Mouse (Mus musculus) lung, embryonic 15.5 days (tissue): Measurements from ENCODE around the gene Chchd6. TPM values are rescaled to one million over a fixed set of nuclear protein-coding genes. Genes with fewer than 3 reads are reported as not detected.

Source experiments
- ATAC-seq: fragments of 200-750 bp; cut with Nextera tagmentation; 2 replicates; pipeline ENCODE4 v1.8.0; 2017; ENCODE audit warnings: moderate number of reproducible peaks, borderline replicate concordance; ENCODE audit not compliant: low FRiP score, low TSS enrichment; ENCODE audit errors: extremely low read depth
- H3K27ac ChIP-seq: fragments of 300-500 bp; sonication (generic); 2 replicates; pipeline ENCODE4 v1.5.1; 2015; ENCODE audit warnings: moderate library complexity, mild to moderate bottlenecking, inconsistent platforms
- H3K27me3 ChIP-seq: fragments of 300-500 bp; sonication (generic); 2 replicates; pipeline ENCODE4 v1.6.1; 2015; ENCODE audit warnings: inconsistent platforms
- H3K36me3 ChIP-seq: fragments of 300-500 bp; sonication (generic); 2 replicates; pipeline ENCODE4 v1.6.1; 2015; ENCODE audit warnings: inconsistent platforms
- H3K4me1 ChIP-seq: fragments of 300-500 bp; sonication (generic); 2 replicates; pipeline ENCODE4 v1.6.1; 2015; ENCODE audit warnings: inconsistent platforms
- H3K4me2 ChIP-seq: fragments of 300-500 bp; sonication (generic); 2 replicates; pipeline ENCODE4 v1.6.1; 2015; ENCODE audit warnings: inconsistent platforms, mild to moderate bottlenecking, moderate library complexity
- H3K4me3 ChIP-seq: fragments of 300-500 bp; sonication (generic); 2 replicates; pipeline ENCODE4 v1.5.1; 2015; ENCODE audit warnings: mild to moderate bottlenecking, inconsistent platforms
- H3K9ac ChIP-seq: fragments of 300-500 bp; sonication (generic); 2 replicates; pipeline ENCODE4 v1.6.1; 2015; ENCODE audit warnings: inconsistent platforms
- H3K9me3 ChIP-seq: fragments of 300-500 bp; sonication (generic); 2 replicates; pipeline ENCODE4 v1.6.1; 2016; ENCODE audit warnings: inconsistent platforms
- WGBS: fragments of 180-500 bp; shearing (Covaris S2); methylation state at CpG from one replicate; pipeline ENCODE4 v1.1.7; 2015; 5-methylcytosine and 5-hydroxymethylcytosine counted together
- polyA plus RNA-seq: library from polyadenylated mRNA; unstranded; fragments of >200 nt; fragmentation: Nextera tagmentation; extraction: Ambion mirVana; gene quantifications from 2 replicates; pipeline ENCODE4 v1.2.1, GENCODE M21; 2015

The Chchd6 gene
- polyA plus RNA-seq, 1 experiment from 2014 or later: 60.8 TPM

GRCm38 (mm10) chr6:89614596-89615372 lies 19.3 kb upstream of the Chchd6 start:
- H3K4me2 ChIP-seq: no peak overlapping the region
- no peak for ATAC-seq
- no peaks in the 10 kb centered on the region for H3K9me3 ChIP-seq
- WGBS: 65% methylated on average over 7 of the region's 7 CpGs
- no peaks in the 10 kb centered on the region for H3K27me3 ChIP-seq
- no peaks in the 10 kb centered on the region for H3K36me3 ChIP-seq
- no peak overlapping the region for H3K4me3 ChIP-seq
- no peak overlapping the region for H3K27ac ChIP-seq
- 0 out of 2 replicates have a peak, but pooled peaks cover 4% of the 10 kb centered on the region for H3K4me1 ChIP-seq
- H3K9ac ChIP-seq: no peak overlapping the region

DNA sequence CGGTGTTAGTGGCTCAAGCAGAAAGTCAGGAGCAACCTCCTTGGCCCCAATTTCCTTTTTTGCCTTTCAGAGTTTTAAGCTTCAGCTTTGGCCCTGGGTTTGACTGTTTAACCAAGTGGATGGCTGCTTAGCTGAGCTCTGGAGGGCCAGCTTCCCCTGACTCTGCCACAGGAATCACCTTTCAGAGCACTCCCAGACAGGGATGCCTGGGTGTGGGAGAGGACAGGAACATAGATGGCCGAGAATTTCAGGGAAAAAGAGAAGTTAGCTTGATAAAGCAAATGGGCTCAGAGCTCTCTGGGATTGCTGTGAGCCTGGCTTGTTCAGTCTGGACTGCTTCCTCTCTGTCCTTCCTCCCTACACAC lies 18.6 kb upstream of the Chchd6 start:
- H3K27ac ChIP-seq: no peak overlapping the region
- H3K36me3 ChIP-seq: no peaks in the 10 kb centered on the region
- no peak overlapping the region for H3K9ac ChIP-seq
- no peaks in the 10 kb centered on the region for H3K9me3 ChIP-seq
- H3K4me3 ChIP-seq: no peak overlapping the region
- 10% methylated on average over 2 of the region's 2 CpGs for WGBS
- 0 out of 2 replicates have a peak, but pooled peaks cover 4% of the 10 kb centered on the region for H3K4me1 ChIP-seq
- no peak for ATAC-seq
- no peak overlapping the region for H3K4me2 ChIP-seq
- H3K27me3 ChIP-seq: no peaks in the 10 kb centered on the region

GRCm38 (mm10) chr6:89613336-89614106 lies 18.1 kb upstream of the Chchd6 start:
- no peak overlapping the region for H3K9ac ChIP-seq
- WGBS: 30% methylated on average over 15 of the region's 15 CpGs
- no peaks in the 10 kb centered on the region for H3K9me3 ChIP-seq
- 0 out of 2 replicates have a peak, but pooled peaks cover 4% of the 10 kb centered on the region for H3K4me1 ChIP-seq
- H3K27ac ChIP-seq: no peak overlapping the region
- H3K36me3 ChIP-seq: no peaks in the 10 kb centered on the region
- ATAC-seq: no peak
- no peaks in the 10 kb centered on the region for H3K27me3 ChIP-seq
- H3K4me3 ChIP-seq: no peak overlapping the region
- H3K4me2 ChIP-seq: no peak overlapping the region

- 50% methylated on average over 4 of the region's 4 CpGs for WGBS
- Histone ChIP-seq H3K4me2 (no peak overlapping the region), H3K27ac (no peak overlapping the region), H3K27me3 (no peaks in the 10 kb centered on the region), H3K9me3 (no peaks in the 10 kb centered on the region), H3K36me3 (no peaks in the 10 kb centered on the region), H3K4me1 (no peaks in the 10 kb centered on the region), H3K4me3 (no peak overlapping the region), H3K9ac (no peak overlapping the region)
- ATAC-seq: no peak
Observed at GRCm38 (mm10) chr6:89607999-89608398, 12.5 kb upstream of the Chchd6 start.

DNA sequence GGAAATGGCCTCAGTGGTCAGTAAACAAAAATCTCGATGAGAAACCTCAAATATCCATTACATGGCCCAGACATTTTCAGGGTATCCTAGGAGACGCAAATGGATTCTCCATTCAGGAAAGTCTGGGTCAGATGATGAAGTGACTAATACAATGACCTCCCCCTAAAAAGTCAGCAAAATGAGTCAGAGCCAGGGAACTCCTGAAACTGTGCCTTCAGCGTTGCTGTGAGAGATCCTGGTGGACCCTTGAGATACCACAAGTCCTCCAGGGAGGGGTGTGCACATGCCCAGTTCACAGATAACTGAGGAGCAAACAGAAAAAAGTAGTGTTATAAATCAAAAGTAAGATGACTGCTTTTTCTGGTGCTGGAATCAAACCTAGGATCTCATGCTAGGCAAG lies 10.6 kb upstream of the Chchd6 start:
- no peak overlapping the region for H3K4me3 ChIP-seq
- H3K4me1 ChIP-seq: no peaks in the 10 kb centered on the region
- H3K4me2 ChIP-seq: no peak overlapping the region
- no peaks in the 10 kb centered on the region for H3K9me3 ChIP-seq
- no peaks in the 10 kb centered on the region for H3K36me3 ChIP-seq
- H3K27me3 ChIP-seq: no peaks in the 10 kb centered on the region
- H3K27ac ChIP-seq: no peak overlapping the region
- no peak overlapping the region for H3K9ac ChIP-seq
- 53% methylated on average over 3 of the region's 3 CpGs for WGBS
- ATAC-seq: no peak

- H3K9me3 ChIP-seq: no peaks in the 10 kb centered on the region
- H3K27me3 ChIP-seq: no peaks in the 10 kb centered on the region
- no peak overlapping the region for H3K9ac ChIP-seq
- no peak overlapping the region for H3K4me2 ChIP-seq
- H3K27ac ChIP-seq: no peak overlapping the region
- WGBS: 97% methylated on average over 1 of the region's 1 CpGs
- ATAC-seq: no peak
- H3K4me1 ChIP-seq: 0 out of 2 replicates have a peak, but pooled peaks cover 4% of the 10 kb centered on the region
- H3K36me3 ChIP-seq: no peaks in the 10 kb centered on the region
- H3K4me3 ChIP-seq: no peak overlapping the region
Observed at GRCm38 (mm10) chr6:89596510-89596909, 1.1 kb upstream of the Chchd6 start.

DNA sequence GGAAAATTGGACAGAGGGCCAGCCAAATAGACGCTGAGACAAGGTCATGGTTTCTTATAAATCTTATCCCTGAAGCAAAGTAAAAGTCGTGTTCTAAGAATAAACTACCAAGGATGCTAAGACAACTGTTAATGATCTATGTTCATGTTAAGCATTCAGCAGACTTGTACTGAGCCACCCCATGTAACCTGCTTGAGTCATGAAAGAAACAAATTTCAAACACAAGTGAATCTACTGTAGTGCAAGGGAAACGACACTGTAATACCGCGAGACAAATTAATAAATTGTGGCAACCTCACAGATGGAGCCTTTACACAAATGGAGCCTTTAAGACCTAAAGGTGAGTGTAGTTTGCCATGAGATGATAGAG lies 310 bp upstream of the Chchd6 start:
- H3K4me1 ChIP-seq: 0 out of 2 replicates have a peak, but pooled peaks cover 4% of the 10 kb centered on the region
- peak overlapping the region; percentile 59 for H3K4me3 ChIP-seq
- no peaks in the 10 kb centered on the region for H3K9me3 ChIP-seq
- H3K9ac ChIP-seq: no peak overlapping the region
- ATAC-seq: peak; percentile 13; the same call in 1 of the 2 replicates
- 30% methylated on average over 5 of the region's 5 CpGs for WGBS
- no peaks in the 10 kb centered on the region for H3K27me3 ChIP-seq
- no peaks in the 10 kb centered on the region for H3K36me3 ChIP-seq
- peak overlapping the region; percentile 82 for H3K4me2 ChIP-seq
- H3K27ac ChIP-seq: no peak overlapping the region

DNA sequence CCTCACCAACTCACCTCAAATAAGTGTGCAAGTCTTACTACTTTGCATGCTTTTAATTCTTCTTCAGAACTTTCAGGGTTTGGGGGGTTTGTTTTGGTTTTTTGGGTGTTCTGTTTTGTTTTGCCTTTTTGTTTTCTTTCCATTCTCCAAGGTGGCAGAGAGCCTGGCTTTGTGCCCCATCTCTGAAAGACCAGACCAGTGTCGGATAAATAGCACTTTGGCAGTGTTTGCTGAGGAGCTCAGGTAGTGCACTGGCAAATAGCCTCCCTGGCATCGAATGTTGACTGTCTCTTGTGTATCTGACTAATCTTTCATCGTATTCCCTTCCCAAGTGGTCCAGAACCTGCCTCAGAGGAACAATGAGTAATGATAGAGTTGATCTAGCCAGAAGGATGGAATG lies 3.4 kb downstream of the Chchd6 start:
- Histone ChIP-seq H3K4me1 (0 out of 2 replicates have a peak, but pooled peaks cover 4% of the 10 kb centered on the region), H3K4me2 (no peak overlapping the region), H3K9ac (no peak overlapping the region), H3K27me3 (no peaks in the 10 kb centered on the region), H3K9me3 (no peaks in the 10 kb centered on the region), H3K4me3 (no peak overlapping the region), H3K36me3 (no peaks in the 10 kb centered on the region), H3K27ac (no peak overlapping the region)
- WGBS: 64% methylated on average over 3 of the region's 3 CpGs
- ATAC-seq: no peak

DNA sequence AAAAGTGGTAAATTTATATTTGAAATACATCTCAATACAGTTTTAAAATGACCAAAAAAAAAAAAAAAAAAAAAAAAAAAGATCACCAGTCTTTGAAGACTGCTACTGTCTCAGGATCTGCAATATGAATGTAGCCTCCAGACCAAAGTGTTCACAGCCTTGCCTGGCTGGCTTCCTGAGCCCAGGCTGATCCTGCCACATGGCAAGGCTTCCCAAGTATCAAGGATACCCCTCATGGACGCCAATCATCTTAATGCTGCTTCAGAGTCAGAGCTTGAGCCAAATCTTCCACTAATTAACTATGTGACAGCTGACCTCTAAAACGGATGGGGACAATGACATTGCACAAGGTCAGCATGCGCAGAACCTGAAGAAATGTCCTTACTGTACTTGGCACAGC lies 3.9 kb downstream of the Chchd6 start:
- no peak for ATAC-seq
- Histone ChIP-seq H3K27ac (no peak overlapping the region), H3K27me3 (no peaks in the 10 kb centered on the region), H3K4me2 (no peak overlapping the region), H3K4me3 (no peak overlapping the region), H3K4me1 (0 out of 2 replicates have a peak, but pooled peaks cover 4% of the 10 kb centered on the region), H3K9ac (no peak overlapping the region), H3K9me3 (no peaks in the 10 kb centered on the region), H3K36me3 (no peaks in the 10 kb centered on the region)
- 66% methylated on average over 3 of the region's 3 CpGs for WGBS

DNA sequence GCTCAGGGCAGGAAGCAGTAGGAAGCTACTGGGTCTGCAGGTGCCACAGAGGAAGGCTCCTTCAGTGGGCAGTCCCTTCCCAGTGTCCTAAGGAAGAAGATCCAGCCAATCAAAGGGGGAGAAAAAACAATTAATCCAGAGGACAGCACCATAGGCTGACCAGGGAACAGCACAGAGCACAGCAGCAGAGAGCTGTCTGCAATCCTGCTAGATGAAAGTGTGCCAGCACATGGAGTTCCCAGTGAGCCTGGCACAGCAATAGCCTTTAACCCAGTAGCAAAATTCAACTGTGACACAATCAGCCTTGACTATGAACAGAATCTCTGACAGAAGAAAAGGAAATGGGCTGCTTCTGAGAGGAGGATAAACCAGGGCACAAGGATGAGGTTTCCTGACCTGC lies 9.8 kb downstream of the Chchd6 start:
- Histone ChIP-seq H3K27ac (no peak overlapping the region), H3K36me3 (no peaks in the 10 kb centered on the region), H3K4me1 (no peaks in the 10 kb centered on the region), H3K9me3 (no peaks in the 10 kb centered on the region), H3K9ac (no peak overlapping the region), H3K27me3 (no peaks in the 10 kb centered on the region), H3K4me3 (no peak overlapping the region), H3K4me2 (no peak overlapping the region)
- ATAC-seq: no peak

DNA sequence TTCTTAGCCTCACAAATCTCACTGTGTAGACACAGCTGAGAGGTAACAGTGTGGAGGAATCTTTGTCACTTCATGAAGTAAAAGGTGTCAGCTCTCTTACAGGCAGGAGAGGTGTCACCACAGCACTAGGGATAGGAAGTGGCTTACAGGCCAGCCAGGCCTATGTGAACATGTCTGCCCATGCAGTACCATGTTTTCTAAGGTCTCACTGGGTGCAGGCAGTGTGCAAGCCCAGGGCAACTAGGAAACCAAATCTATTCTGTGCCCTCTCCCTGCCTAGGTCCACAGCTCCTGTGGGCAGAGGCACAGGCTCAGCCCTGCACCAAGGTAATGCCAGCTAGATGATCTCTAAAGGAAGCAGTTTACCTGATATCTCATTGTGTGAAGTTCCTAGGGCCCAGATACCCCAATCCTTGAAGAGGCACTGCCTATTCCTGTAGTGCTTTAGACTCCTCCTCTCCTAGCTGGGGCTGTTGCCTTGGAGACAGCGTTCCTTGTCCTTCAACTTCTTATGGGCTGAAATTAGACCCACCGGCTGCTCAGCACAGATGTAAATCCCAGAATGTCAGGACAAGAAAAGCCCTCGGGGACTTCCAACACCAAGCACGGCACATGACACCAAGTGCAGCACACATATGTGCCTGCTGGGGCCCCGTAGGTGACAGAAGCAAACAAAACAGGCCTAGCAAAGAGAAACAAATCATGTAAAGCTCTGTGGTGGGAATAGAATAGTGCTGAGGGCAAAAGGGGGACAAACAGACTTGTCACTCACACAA lies 10.6 kb downstream of the Chchd6 start:
- ATAC-seq: no peak
- Histone ChIP-seq H3K27me3 (no peaks in the 10 kb centered on the region), H3K36me3 (no peaks in the 10 kb centered on the region), H3K9me3 (no peaks in the 10 kb centered on the region), H3K9ac (no peak overlapping the region), H3K4me1 (no peaks in the 10 kb centered on the region), H3K27ac (no peak overlapping the region), H3K4me2 (no peak overlapping the region), H3K4me3 (no peak overlapping the region)
- WGBS: 25% methylated on average over 5 of the region's 5 CpGs

DNA sequence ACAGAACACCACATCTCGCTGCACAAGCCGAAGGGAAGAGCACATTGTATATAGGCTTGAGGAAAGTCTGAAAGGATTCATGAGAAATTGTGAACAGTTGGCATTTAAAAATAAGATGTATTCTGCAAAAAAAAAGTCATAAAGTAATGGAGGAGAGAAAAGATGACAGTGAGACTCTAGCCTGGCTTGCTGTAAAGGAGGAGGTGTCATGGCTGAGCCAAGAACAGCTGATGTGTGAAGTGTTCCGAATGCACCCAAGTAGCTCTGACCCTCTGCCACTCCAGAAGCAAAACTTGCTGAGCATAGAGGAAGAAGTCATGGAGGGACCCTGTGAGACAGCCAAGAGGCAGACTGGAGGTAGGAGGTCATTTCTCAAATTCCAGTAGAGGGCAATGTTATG lies 12.3 kb downstream of the Chchd6 start:
- Histone ChIP-seq H3K27ac (no peak overlapping the region), H3K27me3 (no peaks in the 10 kb centered on the region), H3K9me3 (no peaks in the 10 kb centered on the region), H3K4me3 (no peak overlapping the region), H3K4me2 (no peak overlapping the region), H3K9ac (no peak overlapping the region), H3K4me1 (no peaks in the 10 kb centered on the region), H3K36me3 (no peaks in the 10 kb centered on the region)
- 74% methylated on average over 3 of the region's 3 CpGs for WGBS
- ATAC-seq: no peak
